In the genomic region with DNA sequence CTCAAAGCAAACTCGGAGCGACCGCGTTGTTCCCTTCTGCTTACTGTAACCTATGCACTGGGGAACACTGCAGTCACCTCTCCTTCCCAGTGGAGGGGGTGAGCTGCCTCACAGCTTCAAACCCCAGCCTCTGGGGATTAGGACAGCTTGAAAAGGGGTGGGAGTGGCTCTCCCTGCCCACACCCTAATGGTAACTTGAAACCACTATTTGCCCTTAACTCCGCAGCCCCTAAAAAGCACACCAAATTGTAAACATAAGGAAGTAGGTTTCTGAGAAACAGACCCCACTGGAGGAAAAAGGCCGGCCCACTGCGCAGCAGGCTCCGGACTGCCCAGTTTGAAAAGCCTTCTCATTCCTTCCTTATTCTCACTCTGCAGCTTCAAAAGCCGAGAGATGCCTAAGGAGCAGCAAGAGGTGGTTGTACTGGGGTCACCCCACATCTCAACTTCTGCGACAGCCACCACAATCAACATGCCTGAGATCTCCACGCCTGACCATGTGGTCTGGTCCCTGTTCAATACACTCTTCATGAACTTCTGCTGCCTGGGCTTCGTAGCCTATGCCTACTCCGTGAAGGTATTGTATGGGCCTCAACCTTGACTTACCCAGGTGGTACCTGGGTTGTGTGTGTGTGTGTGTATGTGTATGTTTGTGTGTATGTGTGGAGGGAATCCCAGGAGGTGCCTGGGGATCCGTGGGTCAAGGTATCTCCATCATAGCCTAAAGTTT, we compare ENCODE assay signal across 11 mouse cellular contexts. TPM values are rescaled to one million over a fixed set of nuclear protein-coding genes. Genes with fewer than 3 reads are reported as not detected.
A peak's percentile ranks its signal among the peaks of the same experiment; 100 is the strongest.
DNase-seq lines count a peak whose midpoint lies in the region; ATAC-seq and TF ChIP-seq lines count a peak whose summit lies in the region.
"Had no signal": no experiment of that assay in that cellular context is flagged by ENCODE, and none has a peak within 500 bp of the region (broad histone marks: within the 10 kb centered on the region; RNA-seq: fewer than 3 reads in every experiment).

No protein-coding gene starts in this region.

- H3K4me1 ChIP-seq in lung, embryonic 15.5 days: peaks cover 24% of the 10 kb centered on the region
- H3K4me1 ChIP-seq in intestine, embryonic 14.5 days (replicated peaks; ENCODE audit: control insufficient read depth, insufficient read depth, low read length): peaks cover 21% of the 10 kb centered on the region
- H3K4me1 ChIP-seq in hindbrain, embryonic 12.5 days: peaks cover 4% of the 10 kb centered on the region

- ATAC-seq in lung, embryonic 15.5 days (ENCODE audit: borderline replicate concordance, extremely low read depth, low FRiP score, low TSS enrichment): peak; percentile 53; the same call in 1 of the 2 replicates
- peak; percentile 22; the same call in 1 of the 2 replicates for ATAC-seq in intestine, embryonic 14.5 days (replicated peaks; ENCODE audit: low FRiP score, low TSS enrichment, low read depth)
- ATAC-seq in hindbrain, embryonic 12.5 days (ENCODE audit: low FRiP score): no peak
- ATAC-seq: hindbrain, postnatal 0 days had no signal

- 13% methylated on average over 14 of the region's 14 CpGs for WGBS in lung, embryonic 15.5 days
- WGBS in intestine, embryonic 14.5 days: 6% methylated on average over 14 of the region's 14 CpGs
- WGBS in hindbrain, embryonic 12.5 days: 9% methylated on average over 14 of the region's 14 CpGs

- H3K27ac ChIP-seq in lung, embryonic 15.5 days: peak overlapping the region; percentile 36; the same call in 1 of the 2 replicates
- H3K27ac ChIP-seq in intestine, embryonic 14.5 days (ENCODE audit: low read depth): peak overlapping the region; percentile 80
- H3K27ac ChIP-seq in hindbrain, embryonic 12.5 days: no peak overlapping the region
- H3K27ac ChIP-seq: hindbrain, postnatal 0 days; macrophage had no signal

- H3ac ChIP-seq in myocyte (ENCODE audit: control insufficient read depth, insufficient read length): no peak overlapping the region

- H3K79me2 ChIP-seq in myocyte (ENCODE audit: control insufficient read depth, insufficient read depth): no peaks in the 10 kb centered on the region

- no peak for TF ChIP-seq POLR2A in myocyte (IDR thresholded peaks at IDR 0.05; ENCODE audit: insufficient read length, low read depth)

- H3K4me2 ChIP-seq in lung, embryonic 15.5 days: peak overlapping the region; percentile 28; the same call in 1 of the 2 replicates
- H3K4me2 ChIP-seq in intestine, embryonic 14.5 days (ENCODE audit: low read length): peak overlapping the region; percentile 50
- peak overlapping the region; percentile 58 for H3K4me2 ChIP-seq in myocyte (ENCODE audit: low read depth)
- no peak overlapping the region for H3K4me2 ChIP-seq in hindbrain, embryonic 12.5 days (replicated peaks)

- H3K9me3 ChIP-seq in lung, embryonic 15.5 days: no peaks in the 10 kb centered on the region
- H3K9me3 ChIP-seq in intestine, embryonic 14.5 days (ENCODE audit: control insufficient read depth, low read length): no peaks in the 10 kb centered on the region
- no peaks in the 10 kb centered on the region for H3K9me3 ChIP-seq in hindbrain, embryonic 12.5 days (replicated peaks)

- no peaks in the 10 kb centered on the region for H3K27me3 ChIP-seq in lung, embryonic 15.5 days
- H3K27me3 ChIP-seq in intestine, embryonic 14.5 days (replicated peaks; ENCODE audit: control insufficient read depth, insufficient read depth, low read length): no peaks in the 10 kb centered on the region
- H3K27me3 ChIP-seq in myocyte (ENCODE audit: control insufficient read depth, insufficient read depth, insufficient read length): no peaks in the 10 kb centered on the region
- 0 out of 2 replicates have a peak, but pooled peaks cover 7% of the 10 kb centered on the region for H3K27me3 ChIP-seq in hindbrain, embryonic 12.5 days

- no peak for DNase-seq in lung, postnatal 4 days
- peak; percentile 71 for DNase-seq in embryo, embryonic 10 days (ENCODE audit: low spot score)
- peak; percentile 63 for DNase-seq in intestine, embryonic 14.5 days (ENCODE audit: low spot score)
- no peak for DNase-seq in cerebellum, adult 9-10 months
- no peak for DNase-seq in gastrocnemius, adult 8-10 months (ENCODE audit: low spot score in 2 of 2)
- DNase-seq: thymus, postnatal 36 days had no signal

- H3K4me3 ChIP-seq in lung, embryonic 15.5 days: peak overlapping the region; percentile 4; the same call in 1 of the 2 replicates
- H3K4me3 ChIP-seq in intestine, embryonic 14.5 days (ENCODE audit: low read depth, low read length): peak overlapping the region; percentile 28
- H3K4me3 ChIP-seq in myocyte: no peak overlapping the region
- H3K4me3 ChIP-seq in hindbrain, embryonic 12.5 days: no peak overlapping the region

- no peaks in the 10 kb centered on the region for H3K36me3 ChIP-seq in lung, embryonic 15.5 days
- no peaks in the 10 kb centered on the region for H3K36me3 ChIP-seq in intestine, embryonic 14.5 days (ENCODE audit: control insufficient read depth, insufficient read depth, low read length)
- no peaks in the 10 kb centered on the region for H3K36me3 ChIP-seq in myocyte (ENCODE audit: control insufficient read depth, insufficient read depth)
- no peaks in the 10 kb centered on the region for H3K36me3 ChIP-seq in hindbrain, embryonic 12.5 days

- H3K9ac ChIP-seq in lung, embryonic 15.5 days: no peak overlapping the region
- peak overlapping the region; percentile 44 for H3K9ac ChIP-seq in intestine, embryonic 14.5 days (ENCODE audit: low read length)
- no peak overlapping the region; the same call in 1 of the 2 replicates for H3K9ac ChIP-seq in hindbrain, embryonic 12.5 days

TF ChIP-seq in myocyte, 11 proteins besides CTCF, POLR2A, EP300 and RAD21:
- TF ChIP-seq E2F4 (IDR thresholded peaks at IDR 0.05; ENCODE audit: insufficient read depth) (no peak), TCF3 (IDR thresholded peaks at IDR 0.05; ENCODE audit: insufficient read length, low read depth) (no peak), MYOD1 (IDR thresholded peaks at IDR 0.05; ENCODE audit: control insufficient read depth in 1 of 3, insufficient read length in 2 of 3, low read depth in 2 of 3) (no peak), MAX (IDR thresholded peaks at IDR 0.05; ENCODE audit: low read depth) (no peak), TCF12 (IDR thresholded peaks at IDR 0.05; ENCODE audit: insufficient read depth, poor library complexity, severe bottlenecking) (no peak), SRF (IDR thresholded peaks at IDR 0.05; ENCODE audit: control insufficient read depth, insufficient read length, low read depth) (no peak), REST (IDR thresholded peaks at IDR 0.05; ENCODE audit: insufficient read depth, insufficient read length) (no peak), POLR2AphosphoS2 (IDR thresholded peaks at IDR 0.05; ENCODE audit: insufficient read length, low read depth) (no peak), MYOG (IDR thresholded peaks at IDR 0.05; ENCODE audit: control insufficient read depth in 1 of 3, insufficient read depth in 1 of 3, insufficient read length in 2 of 3, low read depth in 2 of 3) (no peak), CEBPB (IDR thresholded peaks at IDR 0.05; ENCODE audit: insufficient read depth, poor library complexity, severe bottlenecking) (no peak), USF1 (IDR thresholded peaks at IDR 0.05; ENCODE audit: low read depth) (no peak)
TF ChIP-seq in myocyte: peak in this region for 0.

RNA-seq across cellular contexts. Expression of a gene that starts 1.0 kb away (rescaled TPM):
- polyA plus RNA-seq in lung, embryonic 15.5 days (2015; fragmentation: Nextera tagmentation; extraction: Ambion mirVana): 47.1 and 54.5 TPM in 2 replicates
- polyA plus RNA-seq in intestine, embryonic 14.5 days (2014; fragmentation: Nextera tagmentation; extraction: Ambion mirVana): 198 and 221 TPM in 2 replicates
- polyA plus RNA-seq in myocyte (2012; fragmentation: generic; extraction: Trizol): 19.9 TPM
- total RNA-seq in gastrocnemius, adult 8-10 months (2022): under 1 TPM; 0.34 to 0.99 (median 0.77) TPM
- 8.8 and 9.1 TPM in 2 replicates for polyA plus RNA-seq in hindbrain, embryonic 12.5 days (2016; fragmentation: Nextera tagmentation; extraction: Ambion mirVana)

RNA-seq across cellular contexts. Expression of a gene that starts 12.2 kb away (rescaled TPM):
- 925 and 963 TPM in 2 replicates for polyA plus RNA-seq in lung, embryonic 15.5 days (2015; fragmentation: Nextera tagmentation; extraction: Ambion mirVana)
- 1,598 and 1,676 TPM in 2 replicates for polyA plus RNA-seq in intestine, embryonic 14.5 days (2014; fragmentation: Nextera tagmentation; extraction: Ambion mirVana)
- 493 TPM for polyA plus RNA-seq in myocyte (2012; fragmentation: generic; extraction: Trizol)
- total RNA-seq in gastrocnemius, adult 8-10 months (2022): 10 to 100 TPM; 25.1 to 51.9 (median 30.1) TPM
- polyA plus RNA-seq in hindbrain, embryonic 12.5 days (2016; fragmentation: Nextera tagmentation; extraction: Ambion mirVana): 326 and 340 TPM in 2 replicates

RNA-seq across cellular contexts. Expression of a gene that starts 12.3 kb away (rescaled TPM):
- not detected in 2 replicates for polyA plus RNA-seq in lung, embryonic 15.5 days (2015; fragmentation: Nextera tagmentation; extraction: Ambion mirVana)
- polyA plus RNA-seq in intestine, embryonic 14.5 days (2014; fragmentation: Nextera tagmentation; extraction: Ambion mirVana): 0.81 TPM in 1 of 2 replicates, not detected in the other
- polyA plus RNA-seq in myocyte (2012; fragmentation: generic; extraction: Trizol): 0.12 TPM
- total RNA-seq in gastrocnemius, adult 8-10 months (2022): not detected
- 0.97 TPM in 1 of 2 replicates, not detected in the other for polyA plus RNA-seq in hindbrain, embryonic 12.5 days (2016; fragmentation: Nextera tagmentation; extraction: Ambion mirVana)
- total RNA-seq: hindbrain, postnatal 0 days had no signal
- polyA plus RNA-seq: macrophage had no signal

RNA-seq across cellular contexts. Expression of a gene that starts 17.9 kb away (rescaled TPM):
- 2.8 and 4.0 TPM in 2 replicates for polyA plus RNA-seq in lung, embryonic 15.5 days (2015; fragmentation: Nextera tagmentation; extraction: Ambion mirVana)
- 0.94 and 2.3 TPM in 2 replicates for polyA plus RNA-seq in intestine, embryonic 14.5 days (2014; fragmentation: Nextera tagmentation; extraction: Ambion mirVana)
- 0.47 TPM for polyA plus RNA-seq in myocyte (2012; fragmentation: generic; extraction: Trizol)
- under 1 TPM in 2 of 4 experiments, not detected in 2; 0.34 to 0.53 TPM for total RNA-seq in gastrocnemius, adult 8-10 months (2022)
- polyA plus RNA-seq in hindbrain, embryonic 12.5 days (2016; fragmentation: Nextera tagmentation; extraction: Ambion mirVana): 0.43 and 1.6 TPM in 2 replicates
- total RNA-seq: hindbrain, postnatal 0 days had no signal
- polyA plus RNA-seq: hindbrain, postnatal 0 days had no signal

RNA-seq across cellular contexts. Expression of a gene that starts 26.8 kb away (rescaled TPM):
- polyA plus RNA-seq in lung, embryonic 15.5 days (2015; fragmentation: Nextera tagmentation; extraction: Ambion mirVana): 18.7 and 21.0 TPM in 2 replicates
- 26.9 and 29.2 TPM in 2 replicates for polyA plus RNA-seq in intestine, embryonic 14.5 days (2014; fragmentation: Nextera tagmentation; extraction: Ambion mirVana)
- 11.6 TPM for polyA plus RNA-seq in myocyte (2012; fragmentation: generic; extraction: Trizol)
- 1 to 10 TPM; 1.4 to 2.8 (median 2.2) TPM for total RNA-seq in gastrocnemius, adult 8-10 months (2022)
- polyA plus RNA-seq in hindbrain, embryonic 12.5 days (2016; fragmentation: Nextera tagmentation; extraction: Ambion mirVana): 15.5 and 16.8 TPM in 2 replicates

Comparison
In these comparisons a context has a peak if more than half of its experiments do, and no peak if none do; other contexts are left out.
1. H3K4me3 ChIP-seq: peak in lung, embryonic 15.5 days (single experiment) and intestine, embryonic 14.5 days (single experiment); none in myocyte (single experiment) and hindbrain, embryonic 12.5 days (single experiment).
2. DNase-seq: peak in embryo, embryonic 10 days (single experiment) and intestine, embryonic 14.5 days (single experiment); none in lung, postnatal 4 days (0 of 2), cerebellum, adult 9-10 months (single experiment) and gastrocnemius, adult 8-10 months (0 of 2).